Mouse (Mus musculus) stomach, embryonic 15.5 days (tissue): ENCODE results near the gene Krt25. TPM values are rescaled to one million over a fixed set of nuclear protein-coding genes. Genes with fewer than 3 reads are reported as not detected.

Experiments used
- ATAC-seq: fragments of 200-750 bp; cut with Nextera tagmentation; 2 replicates; pipeline ENCODE4 v1.8.0; 2017; ENCODE audit warnings: low read depth, moderate number of reproducible peaks, moderate TSS enrichment; ENCODE audit not compliant: insufficient read depth, low FRiP score
- H3K27ac ChIP-seq: fragments of 300-500 bp; sonication (generic); 2 replicates; pipeline ENCODE4 v1.5.1; 2015; ENCODE audit warnings: mild to moderate bottlenecking, inconsistent platforms
- H3K27me3 ChIP-seq: fragments of 300-500 bp; sonication (generic); replicated peaks from 2 replicates; pipeline ENCODE4 v1.6.1; 2015; ENCODE audit warnings: inconsistent platforms
- H3K36me3 ChIP-seq: fragments of 300-500 bp; sonication (generic); 2 replicates; pipeline ENCODE4 v1.6.1; 2015; ENCODE audit warnings: inconsistent platforms
- H3K4me1 ChIP-seq: fragments of 300-500 bp; sonication (generic); 2 replicates; pipeline ENCODE4 v1.6.1; 2015; ENCODE audit warnings: inconsistent platforms
- H3K4me2 ChIP-seq: fragments of 300-500 bp; sonication (generic); 2 replicates; pipeline ENCODE4 v1.6.1; 2015; ENCODE audit warnings: mild to moderate bottlenecking, inconsistent platforms
- H3K4me3 ChIP-seq: fragments of 300-500 bp; sonication (generic); replicated peaks from 2 replicates; pipeline ENCODE4 v1.5.1; 2015; ENCODE audit warnings: inconsistent platforms
- H3K9ac ChIP-seq: fragments of 300-500 bp; sonication (generic); 2 replicates; pipeline ENCODE4 v1.6.1; 2015; ENCODE audit warnings: inconsistent platforms
- H3K9me3 ChIP-seq: fragments of 300-500 bp; sonication (generic); 2 replicates; pipeline ENCODE4 v1.6.1; 2016; ENCODE audit warnings: inconsistent platforms
- WGBS: fragments of 180-500 bp; shearing (Covaris S2); methylation state at CpG from one replicate; pipeline ENCODE4 v1.1.7; 2015; 5-methylcytosine and 5-hydroxymethylcytosine counted together
- polyA plus RNA-seq: library from polyadenylated mRNA; unstranded; fragments of >200 nt; fragmentation: Nextera tagmentation; extraction: Ambion mirVana; gene quantifications from 2 replicates; pipeline ENCODE4 v1.2.1, GENCODE M21; 2015

The Krt25 gene
- polyA plus RNA-seq = 0.06 TPM in 1 of 2 replicates, not detected in the other

DNA sequence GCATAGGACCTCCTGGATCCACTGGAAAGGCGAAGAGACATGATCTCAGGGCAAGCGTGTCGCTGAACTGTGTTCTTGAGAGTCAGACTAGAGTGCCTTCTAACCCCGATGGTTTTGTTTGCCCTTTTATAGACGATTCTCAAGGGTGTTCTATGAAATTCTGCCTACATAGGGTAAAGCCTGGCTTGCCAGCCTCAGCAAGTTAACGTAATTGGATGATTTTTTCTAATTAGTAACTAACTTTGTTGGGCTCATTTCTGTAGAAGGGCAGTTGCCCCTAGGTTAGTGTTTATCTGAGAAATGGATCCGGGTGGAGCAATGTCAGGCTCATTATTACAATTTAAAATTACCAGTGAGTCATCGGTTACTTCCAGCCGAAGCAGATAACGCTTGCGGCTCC, at the start of gene Krt25:
Krt25 (minus strand) TSS at position 101 of the 400 bp plus-strand sequence.
- H3K4me2 ChIP-seq = no peak within 1 kb of the TSS
- H3K9ac ChIP-seq = no peak within 1 kb of the TSS
- no peak within 1 kb of the TSS for H3K4me3 ChIP-seq
- no peak for ATAC-seq
- H3K27me3 ChIP-seq = no peaks in the 10 kb centered on the region
- H3K36me3 ChIP-seq = no peaks in the 10 kb centered on the region
- H3K4me1 ChIP-seq = peaks cover 4% of the 10 kb centered on the region; the same call in 1 of the 2 replicates
- no peaks in the 10 kb centered on the region for H3K9me3 ChIP-seq
- 85% methylated on average over 11 of the region's 11 CpGs for WGBS
- H3K27ac ChIP-seq = no peak within 1 kb of the TSS

DNA sequence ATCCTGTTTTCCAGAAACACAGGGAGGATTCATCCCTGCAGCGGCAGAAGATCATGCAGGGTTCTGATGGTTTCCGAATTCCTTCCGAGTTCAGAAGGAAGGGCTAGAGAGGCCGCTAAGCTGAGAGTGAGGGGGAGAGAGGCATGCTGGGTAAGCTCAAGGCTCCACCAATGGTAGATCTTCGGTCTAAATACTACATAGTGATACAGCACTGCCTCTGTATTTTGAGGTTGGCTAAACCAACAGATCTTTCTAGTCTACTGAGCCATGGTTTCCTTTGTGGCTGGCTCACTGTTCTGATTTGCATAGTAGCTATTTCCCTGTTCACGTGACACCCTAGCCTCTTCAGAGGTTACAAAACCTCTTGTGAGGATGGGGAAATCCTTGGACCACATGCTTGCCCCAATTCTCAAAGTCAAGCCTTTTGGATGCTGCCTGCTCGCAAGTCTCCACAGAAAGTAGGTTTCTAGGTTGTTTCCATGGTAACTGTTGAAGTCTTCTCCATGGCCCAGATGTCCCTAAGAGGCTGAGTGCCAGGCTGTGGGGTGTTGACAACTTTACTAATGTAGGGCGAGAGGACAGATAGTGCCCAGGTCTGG, 47.2 kb upstream of the Krt25 start:
- Histone ChIP-seq H3K4me2 (no peak overlapping the region), H3K27me3 (0 out of 2 replicates have a peak, but pooled peaks cover 3% of the 10 kb centered on the region), H3K9me3 (no peaks in the 10 kb centered on the region), H3K9ac (no peak overlapping the region), H3K4me3 (no peak overlapping the region), H3K36me3 (no peaks in the 10 kb centered on the region), H3K4me1 (no peaks in the 10 kb centered on the region), H3K27ac (no peak overlapping the region)
- no peak for ATAC-seq
- 87% methylated on average over 8 of the region's 8 CpGs for WGBS

DNA sequence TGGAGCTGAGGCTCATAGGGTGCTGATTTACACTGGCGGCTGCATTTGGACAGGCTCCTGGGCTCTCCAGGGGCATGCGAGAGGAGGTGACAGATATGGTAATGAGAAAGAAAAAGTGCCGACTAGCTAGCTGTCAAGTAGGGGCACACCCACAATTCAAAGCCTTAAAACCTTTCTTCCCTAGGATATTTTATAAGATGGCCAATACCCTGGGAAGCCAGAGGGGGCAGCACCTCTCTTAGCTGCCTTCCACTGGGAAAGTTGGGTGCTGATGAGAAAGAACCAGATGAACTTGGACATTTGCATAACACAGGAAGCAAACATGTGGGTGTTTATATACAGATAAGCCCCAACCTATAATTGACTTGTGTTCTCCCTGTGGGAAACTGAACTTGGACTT, 46.5 kb upstream of the Krt25 start:
- Histone ChIP-seq H3K36me3 (no peaks in the 10 kb centered on the region), H3K9ac (no peak overlapping the region), H3K27ac (no peak overlapping the region), H3K27me3 (no peaks in the 10 kb centered on the region), H3K4me1 (no peaks in the 10 kb centered on the region), H3K9me3 (no peaks in the 10 kb centered on the region), H3K4me2 (no peak overlapping the region), H3K4me3 (no peak overlapping the region)
- no peak for ATAC-seq
- 12% methylated on average over 3 of the region's 3 CpGs for WGBS

DNA sequence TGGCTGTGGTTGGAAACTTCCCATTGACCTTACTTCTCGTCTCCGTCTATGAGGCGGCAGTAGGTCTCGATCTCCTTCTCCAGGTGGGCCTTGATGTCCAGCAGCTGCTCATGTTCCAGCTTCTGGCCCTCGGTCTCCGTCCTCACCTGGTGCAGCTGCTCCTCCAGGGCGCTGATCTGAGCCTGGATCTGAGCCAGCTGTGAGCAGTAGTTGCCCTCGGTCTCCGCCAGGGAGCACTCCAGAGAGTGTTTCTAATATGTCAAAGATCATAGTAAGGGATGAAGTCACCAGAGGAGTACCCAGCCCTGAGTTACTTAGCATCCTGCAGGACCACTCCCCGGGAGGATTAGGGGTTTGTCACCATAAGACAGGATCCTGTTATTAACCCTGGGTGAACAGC, 44.0 kb upstream of the Krt25 start:
- 37% methylated on average over 10 of the region's 10 CpGs for WGBS
- Histone ChIP-seq H3K36me3 (no peaks in the 10 kb centered on the region), H3K4me3 (no peak overlapping the region), H3K9me3 (no peaks in the 10 kb centered on the region), H3K4me2 (no peak overlapping the region), H3K27me3 (no peaks in the 10 kb centered on the region), H3K4me1 (no peaks in the 10 kb centered on the region), H3K9ac (no peak overlapping the region), H3K27ac (no peak overlapping the region)
- ATAC-seq = no peak

DNA sequence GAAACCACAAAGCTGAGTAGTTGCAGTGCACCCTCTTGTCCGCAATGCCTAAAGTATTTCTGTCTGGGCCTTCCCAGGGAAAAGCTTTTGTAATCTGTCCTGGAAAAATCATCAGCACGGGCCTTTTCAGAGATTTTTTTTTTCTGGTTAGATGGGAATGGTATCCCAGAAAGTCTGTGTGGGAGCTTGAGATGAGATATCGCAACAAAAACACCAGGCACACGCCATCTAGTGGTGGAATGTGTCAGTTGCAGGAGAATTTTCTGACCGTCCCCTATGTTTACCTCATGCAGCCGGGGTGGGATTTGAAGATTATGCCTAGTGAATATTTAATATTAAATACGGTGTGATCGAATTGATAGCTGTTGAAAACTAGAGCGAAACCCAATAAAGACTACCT, 41.7 kb upstream of the Krt25 start:
- ATAC-seq = no peak
- no peak overlapping the region for H3K9ac ChIP-seq
- H3K27me3 ChIP-seq = no peaks in the 10 kb centered on the region
- H3K4me2 ChIP-seq = no peak overlapping the region
- H3K36me3 ChIP-seq = no peaks in the 10 kb centered on the region
- no peak overlapping the region for H3K4me3 ChIP-seq
- no peaks in the 10 kb centered on the region for H3K4me1 ChIP-seq
- H3K9me3 ChIP-seq = no peaks in the 10 kb centered on the region
- WGBS = 17% methylated on average over 9 of the region's 9 CpGs
- H3K27ac ChIP-seq = no peak overlapping the region

DNA sequence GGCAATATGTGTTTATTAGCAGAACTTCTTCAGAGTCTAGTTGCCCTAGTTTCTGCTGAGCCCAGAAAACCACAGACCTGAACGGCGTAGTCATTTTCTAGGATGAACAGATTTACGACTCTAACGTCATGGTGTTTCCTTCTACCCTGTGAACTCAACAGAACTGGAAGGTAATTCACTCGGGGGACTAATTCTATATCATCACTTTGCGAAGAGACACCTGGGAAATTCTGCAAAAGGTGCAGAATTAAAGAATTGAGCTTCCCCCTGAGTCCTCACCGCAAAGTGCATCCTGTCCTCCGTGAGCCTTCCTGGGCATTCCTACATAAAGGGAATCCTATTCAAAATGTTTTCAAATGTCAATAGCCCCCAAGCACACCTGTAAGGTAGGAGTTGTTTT, 38.7 kb upstream of the Krt25 start:
- H3K4me3 ChIP-seq = no peak overlapping the region
- no peaks in the 10 kb centered on the region for H3K36me3 ChIP-seq
- no peaks in the 10 kb centered on the region for H3K27me3 ChIP-seq
- H3K9ac ChIP-seq = no peak overlapping the region
- ATAC-seq = no peak
- no peaks in the 10 kb centered on the region for H3K9me3 ChIP-seq
- H3K27ac ChIP-seq = no peak overlapping the region
- no peak overlapping the region for H3K4me2 ChIP-seq
- H3K4me1 ChIP-seq = no peaks in the 10 kb centered on the region
- 88% methylated on average over 8 of the region's 8 CpGs for WGBS

DNA sequence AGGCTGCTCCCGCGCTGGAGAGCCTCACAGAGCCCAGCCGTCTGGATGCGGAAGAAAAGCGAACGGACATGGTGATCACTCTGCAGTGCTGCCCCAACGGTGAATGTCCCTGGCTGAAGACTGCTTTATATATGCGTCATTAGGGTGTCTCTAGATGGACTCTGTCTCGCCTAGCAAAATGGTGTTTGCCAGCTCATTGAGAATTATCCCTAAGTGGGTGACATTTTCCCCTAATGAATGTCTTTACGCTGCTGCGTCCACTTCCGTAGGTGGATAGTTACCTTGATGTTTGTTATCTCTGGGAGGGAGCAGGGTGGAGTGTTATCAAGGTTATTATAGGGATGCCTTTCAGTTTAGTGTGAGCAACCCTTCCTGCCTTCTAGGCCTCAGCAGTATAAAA, 28.3 kb upstream of the Krt25 start, which contains the start of gene Krt27:
Krt27 (minus strand) TSS at position 101 of the 400 bp plus-strand sequence.
- Histone ChIP-seq H3K4me2 (no peak within 1 kb of the TSS), H3K9ac (no peak within 1 kb of the TSS), H3K36me3 (no peaks in the 10 kb centered on the region), H3K4me1 (no peaks in the 10 kb centered on the region), H3K4me3 (no peak within 1 kb of the TSS), H3K27me3 (no peaks in the 10 kb centered on the region), H3K27ac (no peak within 1 kb of the TSS), H3K9me3 (no peaks in the 10 kb centered on the region)
- ATAC-seq = no peak
- WGBS = 70% methylated on average over 12 of the region's 12 CpGs

DNA sequence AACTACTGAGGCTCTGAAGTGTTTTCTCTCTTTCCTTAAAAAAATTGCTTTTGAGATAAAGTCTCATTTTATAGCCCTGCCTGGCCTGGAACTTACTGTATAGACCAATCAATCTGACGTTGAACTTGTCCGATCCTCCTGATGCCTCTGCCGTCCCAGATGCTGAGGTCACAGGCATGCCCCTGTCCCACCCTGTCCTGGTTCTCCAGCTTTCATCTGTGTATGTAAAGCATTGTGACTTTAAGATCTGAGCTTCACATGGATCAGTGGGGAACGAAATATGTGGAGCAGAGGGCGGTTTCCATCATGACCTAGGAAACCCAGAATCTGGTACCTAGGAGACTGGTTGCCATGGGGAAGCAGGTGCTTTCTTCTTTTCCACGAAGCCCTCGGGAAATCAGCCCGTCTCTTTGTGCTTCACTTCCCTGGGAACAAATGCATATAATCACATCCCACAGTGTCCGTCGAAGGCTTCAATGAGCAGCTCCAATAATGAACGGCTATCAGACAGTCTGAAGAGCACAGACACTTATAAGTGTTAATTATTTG, 16.6 kb upstream of the Krt25 start:
- no peak overlapping the region for H3K9ac ChIP-seq
- no peak overlapping the region for H3K4me3 ChIP-seq
- no peak overlapping the region for H3K4me2 ChIP-seq
- WGBS = 77% methylated on average over 11 of the region's 11 CpGs
- H3K36me3 ChIP-seq = no peaks in the 10 kb centered on the region
- H3K27ac ChIP-seq = no peak overlapping the region
- H3K9me3 ChIP-seq = no peaks in the 10 kb centered on the region
- ATAC-seq = no peak
- H3K4me1 ChIP-seq = no peaks in the 10 kb centered on the region
- no peaks in the 10 kb centered on the region for H3K27me3 ChIP-seq

DNA sequence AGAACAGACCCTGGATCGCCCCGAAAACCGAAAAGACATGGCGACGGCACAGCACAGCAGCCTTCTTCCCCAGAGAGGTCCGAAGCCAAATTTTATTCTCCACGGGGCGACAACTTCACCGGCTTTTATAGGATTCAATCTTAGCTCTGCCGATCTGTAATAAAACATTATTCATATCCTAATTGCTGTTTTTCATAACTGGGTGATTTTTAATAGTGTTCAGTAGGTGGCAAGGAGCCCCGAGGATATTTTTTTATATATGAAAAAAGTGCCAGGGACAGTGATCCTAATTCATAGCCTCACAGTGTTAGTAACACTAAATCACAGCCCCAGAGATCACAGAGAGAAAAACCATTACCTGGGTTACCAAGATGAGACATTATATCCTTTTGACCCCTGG, 15.1 kb upstream of the Krt25 start, which contains the start of gene Krt26:
Krt26 (minus strand) TSS at position 101 of the 400 bp plus-strand sequence.
- Histone ChIP-seq H3K27ac (no peak within 1 kb of the TSS), H3K9ac (no peak within 1 kb of the TSS), H3K4me1 (no peaks in the 10 kb centered on the region), H3K9me3 (no peaks in the 10 kb centered on the region), H3K4me3 (no peak within 1 kb of the TSS), H3K4me2 (no peak within 1 kb of the TSS), H3K27me3 (no peaks in the 10 kb centered on the region), H3K36me3 (no peaks in the 10 kb centered on the region)
- no peak for ATAC-seq
- 93% methylated on average over 11 of the region's 11 CpGs for WGBS

DNA sequence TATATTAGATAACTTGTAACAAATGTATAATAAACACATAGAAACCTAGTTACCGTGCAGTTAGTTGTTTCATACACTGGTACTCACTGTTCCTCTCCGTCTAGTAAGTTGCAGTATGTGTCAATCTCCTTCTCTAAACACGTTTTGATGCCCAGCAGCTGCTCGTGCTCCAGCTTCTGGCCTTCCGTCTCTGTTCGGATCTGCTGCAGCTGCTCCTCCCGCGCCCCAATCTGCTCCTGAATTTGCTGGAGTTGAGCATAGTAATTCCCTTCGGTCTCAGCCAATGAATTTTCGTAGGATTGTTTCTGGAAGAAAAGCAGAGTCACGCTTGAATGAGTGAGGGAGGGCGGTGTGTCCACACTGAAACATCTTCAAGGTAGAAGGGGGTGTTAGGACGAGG, 10.7 kb upstream of the Krt25 start:
- H3K27me3 ChIP-seq = no peaks in the 10 kb centered on the region
- H3K4me3 ChIP-seq = no peak overlapping the region
- 37% methylated on average over 13 of the region's 13 CpGs for WGBS
- no peak for ATAC-seq
- no peaks in the 10 kb centered on the region for H3K36me3 ChIP-seq
- no peak overlapping the region for H3K9ac ChIP-seq
- H3K4me2 ChIP-seq = no peak overlapping the region
- no peaks in the 10 kb centered on the region for H3K4me1 ChIP-seq
- H3K9me3 ChIP-seq = no peaks in the 10 kb centered on the region
- H3K27ac ChIP-seq = no peak overlapping the region

DNA sequence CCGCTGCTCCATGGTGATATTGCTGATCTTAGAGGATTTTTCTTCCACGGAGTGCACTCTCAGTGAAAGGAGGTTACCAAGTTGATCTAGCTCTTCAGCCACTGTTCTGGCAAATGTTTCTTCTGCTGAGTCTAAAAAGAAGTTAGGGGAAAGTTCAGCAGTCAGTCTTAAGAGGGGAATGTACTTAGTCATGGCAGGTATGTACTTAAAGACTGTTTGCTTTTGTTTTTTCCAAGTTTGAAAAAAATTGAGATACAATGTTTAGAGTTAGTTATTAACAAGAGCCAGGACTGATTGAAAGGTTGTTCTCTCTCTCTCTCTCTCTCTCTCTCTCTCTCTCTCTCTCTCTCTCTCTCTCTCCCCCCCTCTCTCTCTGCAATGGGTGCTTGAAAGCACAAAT, 6.9 kb upstream of the Krt25 start:
- ATAC-seq = no peak
- Histone ChIP-seq H3K4me3 (no peak overlapping the region), H3K27ac (no peak overlapping the region), H3K4me2 (no peak overlapping the region), H3K9me3 (no peaks in the 10 kb centered on the region), H3K27me3 (no peaks in the 10 kb centered on the region), H3K36me3 (no peaks in the 10 kb centered on the region), H3K9ac (no peak overlapping the region), H3K4me1 (no peaks in the 10 kb centered on the region)
- 34% methylated on average over 2 of the region's 2 CpGs for WGBS

DNA sequence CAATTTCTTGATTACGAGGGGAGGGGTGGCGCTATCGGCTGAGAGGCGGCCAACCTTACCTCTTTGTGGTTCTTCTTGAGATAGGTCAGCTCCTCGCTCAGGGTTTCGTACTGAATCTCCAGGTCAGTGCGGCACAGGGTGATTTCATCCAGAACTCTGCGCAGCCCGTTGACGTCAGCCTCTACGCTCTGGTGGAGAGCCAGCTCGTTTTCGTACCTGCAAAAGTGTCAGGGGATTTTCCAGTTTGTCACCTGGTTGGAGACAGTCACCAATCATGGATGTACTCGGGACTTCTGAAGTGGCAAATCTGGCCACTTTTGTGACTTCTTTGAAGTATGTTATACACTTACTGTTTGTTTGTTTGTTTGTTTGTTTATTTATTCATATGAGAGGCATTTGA, 1.7 kb downstream of the Krt25 start:
- WGBS = 87% methylated on average over 14 of the region's 14 CpGs
- ATAC-seq = no peak
- H3K4me1 ChIP-seq = peaks cover 4% of the 10 kb centered on the region; the same call in 1 of the 2 replicates
- no peak overlapping the region for H3K27ac ChIP-seq
- no peak overlapping the region for H3K9ac ChIP-seq
- no peak overlapping the region for H3K4me2 ChIP-seq
- no peak overlapping the region for H3K4me3 ChIP-seq
- H3K27me3 ChIP-seq = no peaks in the 10 kb centered on the region
- H3K36me3 ChIP-seq = no peaks in the 10 kb centered on the region
- no peaks in the 10 kb centered on the region for H3K9me3 ChIP-seq
